Mouse (Mus musculus): ENCODE results near the gene Mrpl52. TPM values are rescaled to one million over a fixed set of nuclear protein-coding genes. Genes with fewer than 3 reads are reported as not detected.

Gene Mrpl52
- polyA plus RNA-seq, 1 experiment from 2014 or later = 241 TPM

- Histone ChIP-seq H3K9me3 (no peaks in the 10 kb centered on the region), H3K4me1 (replicated peaks) (no peaks in the 10 kb centered on the region), H3K4me2 (no peak overlapping the region), H3K27me3 (no peaks in the 10 kb centered on the region), H3K9ac (no peak overlapping the region), H3K4me3 (no peak overlapping the region), H3K27ac (replicated peaks) (no peak overlapping the region), H3K36me3 (no peaks in the 10 kb centered on the region)
- no peak for ATAC-seq (ENCODE audit: low FRiP score, low read depth)
Observed at GRCm38 (mm10) chr14:54394309-54394708, 32.4 kb upstream of the Mrpl52 start.

- no peak overlapping the region for H3K4me3 ChIP-seq
- no peak overlapping the region for H3K27ac ChIP-seq (replicated peaks)
- 86% methylated on average over 7 of the region's 7 CpGs for WGBS
Observed at GRCm38 (mm10) chr14:54396685-54397084, 30.0 kb upstream of the Mrpl52 start.

GRCm38 (mm10) chr14:54397872-54398527, 28.7 kb upstream of the Mrpl52 start:
- H3K27ac ChIP-seq (replicated peaks) = no peak overlapping the region
- H3K27me3 ChIP-seq = no peaks in the 10 kb centered on the region
- H3K9ac ChIP-seq = no peak overlapping the region
- H3K9me3 ChIP-seq = no peaks in the 10 kb centered on the region
- no peaks in the 10 kb centered on the region for H3K4me1 ChIP-seq (replicated peaks)
- ATAC-seq (ENCODE audit: low FRiP score, low read depth) = no peak
- no peaks in the 10 kb centered on the region for H3K36me3 ChIP-seq
- no peak overlapping the region for H3K4me3 ChIP-seq
- 82% methylated on average over 7 of the region's 7 CpGs for WGBS
- no peak overlapping the region for H3K4me2 ChIP-seq

More at GRCm38 (mm10) chr14:54396685-54397084, 30.0 kb upstream of the Mrpl52 start:
- no peak for ATAC-seq (ENCODE audit: low FRiP score, low read depth)
- Histone ChIP-seq H3K9me3 (no peaks in the 10 kb centered on the region), H3K36me3 (no peaks in the 10 kb centered on the region), H3K27me3 (no peaks in the 10 kb centered on the region), H3K4me1 (replicated peaks) (no peaks in the 10 kb centered on the region), H3K4me2 (no peak overlapping the region), H3K9ac (no peak overlapping the region)

GRCm38 (mm10) chr14:54398528-54398916, 28.2 kb upstream of the Mrpl52 start:
- H3K27me3 ChIP-seq = no peaks in the 10 kb centered on the region
- no peaks in the 10 kb centered on the region for H3K9me3 ChIP-seq
- no peak for ATAC-seq (ENCODE audit: low FRiP score, low read depth)
- H3K4me2 ChIP-seq = no peak overlapping the region
- WGBS = 72% methylated on average over 7 of the region's 7 CpGs
- H3K4me3 ChIP-seq = no peak overlapping the region
- H3K27ac ChIP-seq (replicated peaks) = no peak overlapping the region
- no peaks in the 10 kb centered on the region for H3K36me3 ChIP-seq
- no peaks in the 10 kb centered on the region for H3K4me1 ChIP-seq (replicated peaks)
- no peak overlapping the region for H3K9ac ChIP-seq

- Histone ChIP-seq H3K4me3 (no peak overlapping the region), H3K4me2 (no peak overlapping the region), H3K9me3 (no peaks in the 10 kb centered on the region), H3K36me3 (no peaks in the 10 kb centered on the region), H3K27me3 (no peaks in the 10 kb centered on the region), H3K9ac (no peak overlapping the region), H3K4me1 (replicated peaks) (no peaks in the 10 kb centered on the region), H3K27ac (replicated peaks) (no peak overlapping the region)
- 67% methylated on average over 8 of the region's 8 CpGs for WGBS
- no peak for ATAC-seq (ENCODE audit: low FRiP score, low read depth)
Observed at GRCm38 (mm10) chr14:54398921-54399382, 27.8 kb upstream of the Mrpl52 start.

GRCm38 (mm10) chr14:54401723-54402122, 25.0 kb upstream of the Mrpl52 start:
- Histone ChIP-seq H3K27ac (replicated peaks) (no peak overlapping the region), H3K9me3 (no peaks in the 10 kb centered on the region), H3K4me2 (no peak overlapping the region), H3K4me1 (replicated peaks) (no peaks in the 10 kb centered on the region), H3K4me3 (no peak overlapping the region), H3K9ac (no peak overlapping the region), H3K36me3 (no peaks in the 10 kb centered on the region), H3K27me3 (no peaks in the 10 kb centered on the region)
- no peak for ATAC-seq (ENCODE audit: low FRiP score, low read depth)
- 81% methylated on average over 3 of the region's 3 CpGs for WGBS

GRCm38 (mm10) chr14:54408336-54409056, 18.2 kb upstream of the Mrpl52 start:
- 0 out of 2 replicates have a peak, but pooled peaks have one; percentile 7 for ATAC-seq (ENCODE audit: low FRiP score, low read depth)
- H3K9me3 ChIP-seq = no peaks in the 10 kb centered on the region
- WGBS = 83% methylated on average over 25 of the region's 25 CpGs
- H3K27ac ChIP-seq (replicated peaks) = no peak overlapping the region
- no peak overlapping the region for H3K4me3 ChIP-seq
- H3K9ac ChIP-seq = no peak overlapping the region
- no peak overlapping the region for H3K4me2 ChIP-seq
- no peaks in the 10 kb centered on the region for H3K36me3 ChIP-seq
- H3K27me3 ChIP-seq = peaks cover 4% of the 10 kb centered on the region; the same call in 1 of the 2 replicates
- 0 out of 2 replicates have a peak, but pooled peaks cover 6% of the 10 kb centered on the region for H3K4me1 ChIP-seq (replicated peaks)

GRCm38 (mm10) chr14:54409057-54409645, 17.6 kb upstream of the Mrpl52 start:
- WGBS = 73% methylated on average over 7 of the region's 7 CpGs
- Histone ChIP-seq H3K9me3 (no peaks in the 10 kb centered on the region), H3K4me1 (replicated peaks) (peaks cover 6% of the 10 kb centered on the region; the same call in 1 of the 2 replicates), H3K36me3 (no peaks in the 10 kb centered on the region), H3K9ac (no peak overlapping the region), H3K27ac (replicated peaks) (no peak overlapping the region), H3K27me3 (peaks cover 11% of the 10 kb centered on the region), H3K4me2 (no peak overlapping the region), H3K4me3 (no peak overlapping the region)
- 0 out of 2 replicates have a peak, but pooled peaks have one; percentile 8 for ATAC-seq (ENCODE audit: low FRiP score, low read depth)

GRCm38 (mm10) chr14:54409980-54410810, 16.5 kb upstream of the Mrpl52 start:
- H3K36me3 ChIP-seq = no peaks in the 10 kb centered on the region
- H3K9ac ChIP-seq = no peak overlapping the region
- no peaks in the 10 kb centered on the region for H3K9me3 ChIP-seq
- H3K27me3 ChIP-seq = peaks cover 19% of the 10 kb centered on the region
- peak overlapping the region; percentile 29 for H3K27ac ChIP-seq (replicated peaks)
- no peak overlapping the region for H3K4me3 ChIP-seq
- WGBS = 46% methylated on average over 17 of the region's 17 CpGs
- peak overlapping the region; percentile 3; the same call in 1 of the 2 replicates for H3K4me2 ChIP-seq
- H3K4me1 ChIP-seq (replicated peaks) = peaks cover 6% of the 10 kb centered on the region; the same call in 1 of the 2 replicates
- ATAC-seq (ENCODE audit: low FRiP score, low read depth) = no peak

- H3K36me3 ChIP-seq = no peaks in the 10 kb centered on the region
Observed at GRCm38 (mm10) chr14:54412000-54412576, 14.6 kb upstream of the Mrpl52 start.

GRCm38 (mm10) chr14:54412629-54413170, 14.0 kb upstream of the Mrpl52 start:
- Histone ChIP-seq H3K4me1 (replicated peaks) (peaks cover 11% of the 10 kb centered on the region), H3K4me2 (no peak overlapping the region), H3K4me3 (no peak overlapping the region), H3K27me3 (peaks cover 35% of the 10 kb centered on the region), H3K9me3 (no peaks in the 10 kb centered on the region), H3K9ac (no peak overlapping the region), H3K27ac (replicated peaks) (no peak overlapping the region), H3K36me3 (no peaks in the 10 kb centered on the region)
- 42% methylated on average over 2 of the region's 2 CpGs for WGBS
- no peak for ATAC-seq (ENCODE audit: low FRiP score, low read depth)

More at GRCm38 (mm10) chr14:54412000-54412576, 14.6 kb upstream of the Mrpl52 start:
- ATAC-seq (ENCODE audit: low FRiP score, low read depth) = no peak
- 37% methylated on average over 9 of the region's 9 CpGs for WGBS
- Histone ChIP-seq H3K27me3 (peaks cover 29% of the 10 kb centered on the region), H3K9ac (no peak overlapping the region), H3K9me3 (no peaks in the 10 kb centered on the region), H3K4me1 (replicated peaks) (peaks cover 6% of the 10 kb centered on the region; the same call in 1 of the 2 replicates), H3K27ac (replicated peaks) (no peak overlapping the region), H3K4me2 (no peak overlapping the region), H3K4me3 (no peak overlapping the region)

Measured in hindbrain, embryonic 15.5 days (tissue).